Mouse (Mus musculus): ENCODE data around the gene Kcnd3. TPM values are rescaled to one million over a fixed set of nuclear protein-coding genes. Genes with fewer than 3 reads are reported as not detected.

Gene Kcnd3
- polyA plus RNA-seq, 1 experiment from 2014 or later: 8.9 TPM

DNA sequence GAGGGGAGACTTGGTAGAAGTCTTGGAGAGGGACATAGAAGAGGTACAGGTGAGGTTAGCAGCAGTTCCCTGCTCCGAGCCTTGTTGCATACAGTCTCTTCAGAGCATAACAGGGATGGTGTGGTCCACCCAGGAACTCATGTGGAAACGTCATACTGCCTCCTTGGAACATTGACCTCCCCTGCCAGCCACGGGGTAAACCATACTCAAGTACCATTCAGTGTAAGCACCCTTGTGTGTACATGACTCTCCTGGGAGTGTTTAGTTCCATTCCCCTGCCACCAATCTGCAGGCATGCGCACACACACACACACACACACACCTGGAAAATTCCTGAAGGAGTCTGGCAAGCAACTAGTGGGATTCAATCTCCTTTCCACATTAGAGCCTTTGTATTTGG, 90.6 kb downstream of the Kcnd3 start:
- Histone ChIP-seq H3K27me3 (replicated peaks; ENCODE audit: control insufficient read depth, insufficient read depth, low read length) (no peaks in the 10 kb centered on the region), H3K9ac (ENCODE audit: low read length) (no peak overlapping the region), H3K9me3 (ENCODE audit: control insufficient read depth, low read length) (no peaks in the 10 kb centered on the region), H3K27ac (ENCODE audit: low read depth) (no peak overlapping the region), H3K4me3 (ENCODE audit: low read depth, low read length) (no peak overlapping the region), H3K36me3 (ENCODE audit: control insufficient read depth, insufficient read depth, low read length) (no peaks in the 10 kb centered on the region), H3K4me2 (ENCODE audit: low read length) (no peak overlapping the region), H3K4me1 (replicated peaks; ENCODE audit: control insufficient read depth, insufficient read depth, low read length) (peaks cover 8% of the 10 kb centered on the region; the same call in 1 of the 2 replicates)
- ATAC-seq (replicated peaks; ENCODE audit: low FRiP score, low TSS enrichment, low read depth): no peak
- 76% methylated on average over 4 of the region's 4 CpGs for WGBS
- DNase-seq (ENCODE audit: low spot score): no peak

DNA sequence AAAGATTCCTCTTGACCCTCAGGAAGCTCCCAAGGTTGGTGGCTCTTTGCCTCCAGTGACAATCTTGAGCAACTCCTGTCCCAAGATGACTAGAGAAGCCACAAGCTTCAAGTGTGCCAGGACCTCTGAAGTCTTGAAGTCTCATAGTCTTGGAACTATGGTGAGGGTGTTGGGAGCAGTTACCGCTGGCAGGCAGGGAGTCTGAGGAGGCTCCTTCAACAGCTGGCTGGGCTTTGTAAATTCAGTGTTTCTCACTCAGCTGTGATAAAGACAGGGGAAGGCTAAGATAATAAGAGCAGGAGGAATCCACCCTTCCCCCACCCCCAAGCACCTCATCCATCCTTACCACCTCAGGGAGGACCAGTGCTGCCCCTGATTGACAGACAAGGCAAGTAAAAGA, 92.0 kb downstream of the Kcnd3 start:
- H3K9me3 ChIP-seq (ENCODE audit: control insufficient read depth, low read length): no peaks in the 10 kb centered on the region
- no peak overlapping the region for H3K27ac ChIP-seq (ENCODE audit: low read depth)
- H3K4me3 ChIP-seq (ENCODE audit: low read depth, low read length): no peak overlapping the region
- no peaks in the 10 kb centered on the region for H3K27me3 ChIP-seq (replicated peaks; ENCODE audit: control insufficient read depth, insufficient read depth, low read length)
- ATAC-seq (replicated peaks; ENCODE audit: low FRiP score, low TSS enrichment, low read depth) (no peak), DNase-seq (ENCODE audit: low spot score) (no peak)
- H3K4me1 ChIP-seq (replicated peaks; ENCODE audit: control insufficient read depth, insufficient read depth, low read length): 0 out of 2 replicates have a peak, but pooled peaks cover 4% of the 10 kb centered on the region
- H3K36me3 ChIP-seq (ENCODE audit: control insufficient read depth, insufficient read depth, low read length): no peaks in the 10 kb centered on the region
- no peak overlapping the region for H3K9ac ChIP-seq (ENCODE audit: low read length)
- WGBS: 80% methylated on average over 1 of the region's 1 CpGs
- no peak overlapping the region for H3K4me2 ChIP-seq (ENCODE audit: low read length)

GRCm38 (mm10) chr3:105546611-105547071, 94.5 kb downstream of the Kcnd3 start:
- H3K9me3 ChIP-seq (ENCODE audit: control insufficient read depth, low read length): no peaks in the 10 kb centered on the region
- 44% methylated on average over 13 of the region's 13 CpGs for WGBS
- no peak overlapping the region for H3K4me2 ChIP-seq (ENCODE audit: low read length)
- H3K27ac ChIP-seq (ENCODE audit: low read depth): no peak overlapping the region
- H3K36me3 ChIP-seq (ENCODE audit: control insufficient read depth, insufficient read depth, low read length): no peaks in the 10 kb centered on the region
- DNase-seq (ENCODE audit: low spot score) (no peak), ATAC-seq (replicated peaks; ENCODE audit: low FRiP score, low TSS enrichment, low read depth) (no peak)
- H3K27me3 ChIP-seq (replicated peaks; ENCODE audit: control insufficient read depth, insufficient read depth, low read length): no peaks in the 10 kb centered on the region
- 0 out of 2 replicates have a peak, but pooled peaks cover 4% of the 10 kb centered on the region for H3K4me1 ChIP-seq (replicated peaks; ENCODE audit: control insufficient read depth, insufficient read depth, low read length)
- no peak overlapping the region for H3K9ac ChIP-seq (ENCODE audit: low read length)
- H3K4me3 ChIP-seq (ENCODE audit: low read depth, low read length): no peak overlapping the region

DNA sequence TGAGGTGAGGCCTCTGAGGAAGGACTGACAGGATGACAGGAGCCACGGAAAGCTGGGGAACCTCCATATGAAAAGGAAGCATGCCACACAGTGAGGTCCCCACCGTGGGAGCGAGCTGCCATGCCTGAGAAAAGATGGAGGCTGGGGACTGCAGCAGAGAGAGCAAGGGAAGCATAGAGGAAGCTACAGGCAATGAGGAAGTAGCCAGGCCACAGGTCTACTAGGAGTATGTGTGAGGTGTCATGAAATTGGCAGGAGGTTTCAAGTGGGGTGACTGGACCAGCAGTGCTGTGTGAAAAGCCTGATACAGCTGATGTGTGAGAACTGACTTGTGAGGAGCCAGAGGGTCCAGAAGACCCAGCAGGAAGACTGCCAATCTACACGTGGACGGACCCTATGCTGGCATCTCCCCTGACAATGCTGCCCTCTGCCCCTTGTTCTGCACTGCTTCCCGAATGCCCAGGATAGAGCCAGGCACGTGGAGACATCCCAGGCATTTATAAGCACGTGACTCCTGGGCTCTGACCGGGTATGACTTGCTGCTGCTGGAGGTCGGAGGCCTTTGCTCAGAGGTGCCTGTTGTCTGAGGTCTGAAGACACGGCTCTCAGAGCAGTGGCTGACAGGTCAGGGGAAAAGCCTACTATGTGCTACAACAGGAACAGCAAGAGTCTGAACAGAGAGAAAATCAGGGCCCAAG, 96.1 kb downstream of the Kcnd3 start:
- no peaks in the 10 kb centered on the region for H3K9me3 ChIP-seq (ENCODE audit: control insufficient read depth, low read length)
- H3K27ac ChIP-seq (ENCODE audit: low read depth): no peak overlapping the region
- ATAC-seq (replicated peaks; ENCODE audit: low FRiP score, low TSS enrichment, low read depth) (no peak), DNase-seq (ENCODE audit: low spot score) (no peak)
- 0 out of 2 replicates have a peak, but pooled peaks cover 4% of the 10 kb centered on the region for H3K4me1 ChIP-seq (replicated peaks; ENCODE audit: control insufficient read depth, insufficient read depth, low read length)
- no peaks in the 10 kb centered on the region for H3K36me3 ChIP-seq (ENCODE audit: control insufficient read depth, insufficient read depth, low read length)
- H3K27me3 ChIP-seq (replicated peaks; ENCODE audit: control insufficient read depth, insufficient read depth, low read length): no peaks in the 10 kb centered on the region
- no peak overlapping the region for H3K9ac ChIP-seq (ENCODE audit: low read length)
- no peak overlapping the region for H3K4me2 ChIP-seq (ENCODE audit: low read length)
- H3K4me3 ChIP-seq (ENCODE audit: low read depth, low read length): no peak overlapping the region
- 70% methylated on average over 11 of the region's 11 CpGs for WGBS

GRCm38 (mm10) chr3:105559456-105559855, 107.3 kb downstream of the Kcnd3 start:
- no peaks in the 10 kb centered on the region for H3K9me3 ChIP-seq (ENCODE audit: control insufficient read depth, low read length)
- no peaks in the 10 kb centered on the region for H3K36me3 ChIP-seq (ENCODE audit: control insufficient read depth, insufficient read depth, low read length)
- no peak overlapping the region for H3K4me3 ChIP-seq (ENCODE audit: low read depth, low read length)
- no peak for ATAC-seq (replicated peaks; ENCODE audit: low FRiP score, low TSS enrichment, low read depth)
- WGBS: 36% methylated on average over 2 of the region's 2 CpGs
- H3K9ac ChIP-seq (ENCODE audit: low read length): no peak overlapping the region
- H3K4me2 ChIP-seq (ENCODE audit: low read length): no peak overlapping the region
- no peaks in the 10 kb centered on the region; the same call in 1 of the 2 replicates for H3K4me1 ChIP-seq (replicated peaks; ENCODE audit: control insufficient read depth, insufficient read depth, low read length)
- 0 out of 2 replicates have a peak overlapping the region, but pooled peaks have one; percentile 5 for H3K27ac ChIP-seq (ENCODE audit: low read depth)
- no peaks in the 10 kb centered on the region for H3K27me3 ChIP-seq (replicated peaks; ENCODE audit: control insufficient read depth, insufficient read depth, low read length)
- DNase-seq (ENCODE audit: low spot score): no peak

DNA sequence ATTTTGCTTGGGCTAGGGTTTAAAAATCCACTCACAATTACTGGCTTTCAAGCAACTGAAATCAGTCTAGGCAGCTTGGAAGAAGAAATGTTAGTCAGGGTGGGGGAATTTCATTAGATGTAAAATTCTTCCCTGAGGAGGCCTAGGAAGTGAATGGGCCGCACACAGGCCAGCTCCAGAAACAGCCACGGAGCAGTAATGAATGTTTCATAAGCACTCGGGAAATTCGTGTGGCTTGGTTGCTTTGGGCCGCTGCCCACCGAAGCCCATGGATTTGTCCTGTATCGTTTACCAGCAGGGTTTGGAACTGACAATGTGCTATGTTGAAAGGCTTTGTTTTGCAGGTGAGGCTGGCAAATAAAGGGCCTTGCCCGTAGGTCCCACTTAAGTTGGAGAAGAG, 114.8 kb downstream of the Kcnd3 start:
- H3K9ac ChIP-seq (ENCODE audit: low read length): no peak overlapping the region
- H3K36me3 ChIP-seq (ENCODE audit: control insufficient read depth, insufficient read depth, low read length): no peaks in the 10 kb centered on the region
- H3K27ac ChIP-seq (ENCODE audit: low read depth): no peak overlapping the region
- no peak overlapping the region for H3K4me3 ChIP-seq (ENCODE audit: low read depth, low read length)
- no peak for ATAC-seq (replicated peaks; ENCODE audit: low FRiP score, low TSS enrichment, low read depth)
- no peaks in the 10 kb centered on the region for H3K9me3 ChIP-seq (ENCODE audit: control insufficient read depth, low read length)
- DNase-seq (ENCODE audit: low spot score): no peak
- no peak overlapping the region for H3K4me2 ChIP-seq (ENCODE audit: low read length)
- no peaks in the 10 kb centered on the region for H3K27me3 ChIP-seq (replicated peaks; ENCODE audit: control insufficient read depth, insufficient read depth, low read length)
- no peaks in the 10 kb centered on the region for H3K4me1 ChIP-seq (replicated peaks; ENCODE audit: control insufficient read depth, insufficient read depth, low read length)
- WGBS: 78% methylated on average over 8 of the region's 8 CpGs

GRCm38 (mm10) chr3:105567472-105567871, 115.3 kb downstream of the Kcnd3 start:
- WGBS: 65% methylated on average over 4 of the region's 4 CpGs
- no peak for ATAC-seq (replicated peaks; ENCODE audit: low FRiP score, low TSS enrichment, low read depth)
- no peak overlapping the region for H3K9ac ChIP-seq (ENCODE audit: low read length)
- H3K9me3 ChIP-seq (ENCODE audit: control insufficient read depth, low read length): no peaks in the 10 kb centered on the region
- H3K4me3 ChIP-seq (ENCODE audit: low read depth, low read length): no peak overlapping the region
- H3K27ac ChIP-seq (ENCODE audit: low read depth): no peak overlapping the region
- no peak for DNase-seq (ENCODE audit: low spot score)
- no peaks in the 10 kb centered on the region for H3K36me3 ChIP-seq (ENCODE audit: control insufficient read depth, insufficient read depth, low read length)
- no peaks in the 10 kb centered on the region for H3K4me1 ChIP-seq (replicated peaks; ENCODE audit: control insufficient read depth, insufficient read depth, low read length)
- no peak overlapping the region for H3K4me2 ChIP-seq (ENCODE audit: low read length)
- no peaks in the 10 kb centered on the region for H3K27me3 ChIP-seq (replicated peaks; ENCODE audit: control insufficient read depth, insufficient read depth, low read length)

GRCm38 (mm10) chr3:105568403-105568802, 116.3 kb downstream of the Kcnd3 start:
- Histone ChIP-seq H3K36me3 (ENCODE audit: control insufficient read depth, insufficient read depth, low read length) (no peaks in the 10 kb centered on the region), H3K27ac (ENCODE audit: low read depth) (no peak overlapping the region), H3K9me3 (ENCODE audit: control insufficient read depth, low read length) (no peaks in the 10 kb centered on the region), H3K27me3 (replicated peaks; ENCODE audit: control insufficient read depth, insufficient read depth, low read length) (no peaks in the 10 kb centered on the region), H3K4me2 (ENCODE audit: low read length) (no peak overlapping the region), H3K9ac (ENCODE audit: low read length) (no peak overlapping the region), H3K4me3 (ENCODE audit: low read depth, low read length) (no peak overlapping the region), H3K4me1 (replicated peaks; ENCODE audit: control insufficient read depth, insufficient read depth, low read length) (no peaks in the 10 kb centered on the region)
- DNase-seq (ENCODE audit: low spot score) (no peak), ATAC-seq (replicated peaks; ENCODE audit: low FRiP score, low TSS enrichment, low read depth) (no peak)
- WGBS: 73% methylated on average over 8 of the region's 8 CpGs

- DNase-seq (ENCODE audit: low spot score): no peak
- Histone ChIP-seq H3K27me3 (replicated peaks; ENCODE audit: control insufficient read depth, insufficient read depth, low read length) (no peaks in the 10 kb centered on the region), H3K4me1 (replicated peaks; ENCODE audit: control insufficient read depth, insufficient read depth, low read length) (no peaks in the 10 kb centered on the region), H3K9me3 (ENCODE audit: control insufficient read depth, low read length) (no peaks in the 10 kb centered on the region), H3K4me2 (ENCODE audit: low read length) (no peak overlapping the region), H3K36me3 (ENCODE audit: control insufficient read depth, insufficient read depth, low read length) (no peaks in the 10 kb centered on the region), H3K27ac (ENCODE audit: low read depth) (no peak overlapping the region), H3K9ac (ENCODE audit: low read length) (no peak overlapping the region), H3K4me3 (ENCODE audit: low read depth, low read length) (no peak overlapping the region)
- ATAC-seq (replicated peaks; ENCODE audit: low FRiP score, low TSS enrichment, low read depth): no peak
- 83% methylated on average over 9 of the region's 9 CpGs for WGBS
These were observed 116.7 kb downstream of the Kcnd3 start for GRCm38 (mm10) chr3:105568851-105569250.

Measured in intestine, embryonic 14.5 days (tissue).